Mouse (Mus musculus) midbrain, embryonic 10.5 days (tissue): Measurements from ENCODE around the gene Runx1. TPM values are rescaled to one million over a fixed set of nuclear protein-coding genes. Genes with fewer than 3 reads are reported as not detected.
A peak's percentile ranks its signal among the peaks of the same experiment; 100 is the strongest.

Experiments used
- DNase-seq: peaks from one replicate; pipeline ENCODE4 v3.0.0-alpha.2; 2017; ENCODE audit warnings: low spot score
- H3K27ac ChIP-seq: fragments of 300-500 bp; sonication (generic); replicated peaks from 2 replicates; pipeline ENCODE4 v1.5.1; 2016; ENCODE audit warnings: mild to moderate bottlenecking
- H3K27me3 ChIP-seq: fragments of 300-500 bp; sonication (generic); 2 replicates; pipeline ENCODE4 v1.6.1; 2016; ENCODE audit warnings: low read depth, mild to moderate bottlenecking; ENCODE audit not compliant: poor library complexity, severe bottlenecking
- H3K36me3 ChIP-seq: fragments of 300-500 bp; sonication (generic); 2 replicates; pipeline ENCODE4 v1.6.1; 2016; ENCODE audit warnings: mild to moderate bottlenecking, moderate library complexity
- H3K4me1 ChIP-seq: fragments of 300-500 bp; sonication (generic); 2 replicates; pipeline ENCODE4 v1.6.1; 2016
- H3K4me3 ChIP-seq: fragments of 300-500 bp; sonication (generic); 2 replicates; pipeline ENCODE4 v1.5.1; 2016; ENCODE audit warnings: mild to moderate bottlenecking, moderate library complexity
- H3K9me3 ChIP-seq: fragments of 300-500 bp; sonication (generic); replicated peaks from 2 replicates; pipeline ENCODE4 v1.6.1; 2016; ENCODE audit warnings: mild to moderate bottlenecking
- WGBS: fragments of 180-500 bp; shearing (Covaris S2); methylation state at CpG from one replicate; pipeline ENCODE4 v1.1.7; 2016; 5-methylcytosine and 5-hydroxymethylcytosine counted together
- polyA plus RNA-seq: library from polyadenylated mRNA; unstranded; fragments of >200 nt; fragmentation: Nextera tagmentation; extraction: Ambion mirVana; gene quantifications from 2 replicates; pipeline ENCODE4 v1.2.1, GENCODE M21; 2016

The Runx1 gene
- polyA plus RNA-seq, result 0.98 and 1.0 TPM in 2 replicates

- H3K4me1 ChIP-seq, result peaks cover 48% of the 10 kb centered on the region
- no peaks in the 10 kb centered on the region for H3K36me3 ChIP-seq
- no peaks in the 10 kb centered on the region for H3K9me3 ChIP-seq
- 87% methylated on average over 11 of the region's 11 CpGs for WGBS
- no peak within 1 kb of the TSS for H3K4me3 ChIP-seq
- H3K27me3 ChIP-seq, result 0 out of 2 replicates have a peak, but pooled peaks cover 5% of the 10 kb centered on the region
- H3K27ac ChIP-seq, result 0 out of 2 replicates have a peak within 1 kb of the TSS, but pooled peaks have one; percentile 29
- DNase-seq, result no peak
Observed at GRCm38 (mm10) chr16:92825908-92826650, at the start of gene Runx1. TSS of gene Runx1 (minus strand) at chr16:92826149.

GRCm38 (mm10) chr16:92874015-92874414, 48.1 kb upstream of the Runx1 start:
- H3K27ac ChIP-seq, result no peak overlapping the region
- H3K4me1 ChIP-seq, result no peaks in the 10 kb centered on the region
- no peaks in the 10 kb centered on the region for H3K27me3 ChIP-seq
- DNase-seq, result no peak
- no peak overlapping the region for H3K4me3 ChIP-seq
- H3K9me3 ChIP-seq, result no peaks in the 10 kb centered on the region
- 87% methylated on average over 3 of the region's 3 CpGs for WGBS
- no peaks in the 10 kb centered on the region for H3K36me3 ChIP-seq

- Histone ChIP-seq H3K4me3 (no peak overlapping the region), H3K4me1 (no peaks in the 10 kb centered on the region), H3K36me3 (no peaks in the 10 kb centered on the region), H3K9me3 (no peaks in the 10 kb centered on the region), H3K27ac (no peak overlapping the region), H3K27me3 (no peaks in the 10 kb centered on the region)
- 90% methylated on average over 11 of the region's 11 CpGs for WGBS
- DNase-seq, result no peak
Observed at GRCm38 (mm10) chr16:92871728-92872127, 45.8 kb upstream of the Runx1 start.

GRCm38 (mm10) chr16:92868550-92868949, 42.6 kb upstream of the Runx1 start:
- 95% methylated on average over 4 of the region's 4 CpGs for WGBS
- Histone ChIP-seq H3K4me3 (no peak overlapping the region), H3K4me1 (no peaks in the 10 kb centered on the region), H3K27ac (no peak overlapping the region), H3K27me3 (no peaks in the 10 kb centered on the region), H3K36me3 (no peaks in the 10 kb centered on the region), H3K9me3 (no peaks in the 10 kb centered on the region)
- DNase-seq, result no peak

- no peak for DNase-seq
- WGBS, result 82% methylated on average over 9 of the region's 9 CpGs
- H3K27me3 ChIP-seq, result no peaks in the 10 kb centered on the region
- H3K4me3 ChIP-seq, result no peak overlapping the region
- H3K27ac ChIP-seq, result no peak overlapping the region
- no peaks in the 10 kb centered on the region for H3K9me3 ChIP-seq
- no peaks in the 10 kb centered on the region for H3K36me3 ChIP-seq
- H3K4me1 ChIP-seq, result no peaks in the 10 kb centered on the region
Observed at GRCm38 (mm10) chr16:92867261-92867935, 41.4 kb upstream of the Runx1 start.

- WGBS, result 87% methylated on average over 3 of the region's 3 CpGs
Observed at GRCm38 (mm10) chr16:92865314-92865713, 39.4 kb upstream of the Runx1 start.

GRCm38 (mm10) chr16:92864191-92864590, 38.2 kb upstream of the Runx1 start:
- 85% methylated on average over 2 of the region's 2 CpGs for WGBS
- H3K27ac ChIP-seq, result no peak overlapping the region
- H3K27me3 ChIP-seq, result no peaks in the 10 kb centered on the region
- no peak for DNase-seq
- no peaks in the 10 kb centered on the region for H3K9me3 ChIP-seq
- no peaks in the 10 kb centered on the region for H3K4me1 ChIP-seq
- no peaks in the 10 kb centered on the region for H3K36me3 ChIP-seq
- H3K4me3 ChIP-seq, result no peak overlapping the region

More at GRCm38 (mm10) chr16:92865314-92865713, 39.4 kb upstream of the Runx1 start:
- Histone ChIP-seq H3K9me3 (no peaks in the 10 kb centered on the region), H3K4me3 (no peak overlapping the region), H3K27ac (no peak overlapping the region), H3K36me3 (no peaks in the 10 kb centered on the region), H3K4me1 (no peaks in the 10 kb centered on the region), H3K27me3 (no peaks in the 10 kb centered on the region)
- no peak for DNase-seq

GRCm38 (mm10) chr16:92863179-92863578, 37.2 kb upstream of the Runx1 start:
- H3K4me1 ChIP-seq, result no peaks in the 10 kb centered on the region
- no peak for DNase-seq

GRCm38 (mm10) chr16:92862430-92862829, 36.5 kb upstream of the Runx1 start:
- no peaks in the 10 kb centered on the region for H3K36me3 ChIP-seq
- H3K4me1 ChIP-seq, result no peaks in the 10 kb centered on the region
- H3K4me3 ChIP-seq, result no peak overlapping the region
- H3K27me3 ChIP-seq, result no peaks in the 10 kb centered on the region
- no peaks in the 10 kb centered on the region for H3K9me3 ChIP-seq
- no peak for DNase-seq
- 83% methylated on average over 4 of the region's 4 CpGs for WGBS
- no peak overlapping the region for H3K27ac ChIP-seq

More at GRCm38 (mm10) chr16:92863179-92863578, 37.2 kb upstream of the Runx1 start:
- no peaks in the 10 kb centered on the region for H3K27me3 ChIP-seq
- no peaks in the 10 kb centered on the region for H3K9me3 ChIP-seq
- no peak overlapping the region for H3K27ac ChIP-seq
- H3K36me3 ChIP-seq, result no peaks in the 10 kb centered on the region
- H3K4me3 ChIP-seq, result no peak overlapping the region

- H3K27me3 ChIP-seq, result no peaks in the 10 kb centered on the region
- no peak overlapping the region for H3K27ac ChIP-seq
- H3K36me3 ChIP-seq, result no peaks in the 10 kb centered on the region
- H3K4me1 ChIP-seq, result no peaks in the 10 kb centered on the region
- DNase-seq, result no peak
- WGBS, result 81% methylated on average over 2 of the region's 2 CpGs
- H3K4me3 ChIP-seq, result no peak overlapping the region
- no peaks in the 10 kb centered on the region for H3K9me3 ChIP-seq
Observed at GRCm38 (mm10) chr16:92861571-92861970, 35.6 kb upstream of the Runx1 start.

- Histone ChIP-seq H3K4me1 (no peaks in the 10 kb centered on the region), H3K36me3 (no peaks in the 10 kb centered on the region), H3K27me3 (no peaks in the 10 kb centered on the region), H3K4me3 (no peak overlapping the region), H3K27ac (no peak overlapping the region), H3K9me3 (no peaks in the 10 kb centered on the region)
- WGBS, result 87% methylated on average over 1 of the region's 1 CpGs
- DNase-seq, result no peak
Observed at GRCm38 (mm10) chr16:92860649-92861048, 34.7 kb upstream of the Runx1 start.

GRCm38 (mm10) chr16:92856779-92857178, 30.8 kb upstream of the Runx1 start:
- Histone ChIP-seq H3K4me3 (no peak overlapping the region), H3K27ac (no peak overlapping the region), H3K9me3 (no peaks in the 10 kb centered on the region), H3K36me3 (no peaks in the 10 kb centered on the region), H3K4me1 (no peaks in the 10 kb centered on the region), H3K27me3 (no peaks in the 10 kb centered on the region)
- no peak for DNase-seq
- WGBS, result 85% methylated on average over 3 of the region's 3 CpGs

- Histone ChIP-seq H3K36me3 (no peaks in the 10 kb centered on the region), H3K4me3 (no peak overlapping the region), H3K4me1 (no peaks in the 10 kb centered on the region), H3K9me3 (no peaks in the 10 kb centered on the region), H3K27me3 (no peaks in the 10 kb centered on the region), H3K27ac (no peak overlapping the region)
- 93% methylated on average over 6 of the region's 6 CpGs for whole genome bisulfite sequencing
- DNase-seq, result no peak
Observed at GRCm38 (mm10) chr16:92852276-92852675, 26.3 kb upstream of the Runx1 start.
